Mouse (Mus musculus): ENCODE measurements at regions not wholly inside any gene's neighbourhood (a gene's known extent, or its start where the extent isn't known, plus 50 kb on each side); places are given as distances from the start of the nearest gene placed in this dataset.

DNA sequence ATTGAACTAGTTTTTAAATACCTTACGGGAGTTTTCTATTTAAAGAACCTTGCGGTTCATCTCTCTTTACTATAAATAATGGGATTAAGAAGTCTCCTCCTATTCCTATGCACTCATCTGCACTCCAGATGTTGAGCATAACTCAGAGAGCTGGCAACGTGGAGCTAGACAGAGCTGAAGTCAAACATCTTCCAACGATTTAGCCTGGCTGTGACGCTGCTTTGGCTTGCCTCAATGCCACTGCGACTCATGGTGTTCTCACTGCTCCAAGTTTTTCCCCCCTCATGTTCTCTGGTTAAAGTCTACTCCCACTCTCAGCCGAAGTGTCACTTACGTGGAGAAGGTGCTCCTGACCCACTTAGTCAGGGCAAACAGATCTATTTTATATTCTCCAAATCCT lies 277.3 kb upstream of the Gjb5 start:
- H3K4me3 ChIP-seq (ENCODE audit: insufficient read depth, low read depth, low read length), result no peak overlapping the region
- no peak overlapping the region for H3K27ac ChIP-seq (replicated peaks; ENCODE audit: low read depth, low read length)
- no peaks in the 10 kb centered on the region for H3K4me1 ChIP-seq (ENCODE audit: control insufficient read depth, insufficient read depth, insufficient read length, low read length)

- no peak overlapping the region for H3K27ac ChIP-seq (replicated peaks; ENCODE audit: low read depth, low read length)
- no peak overlapping the region for H3K4me3 ChIP-seq (ENCODE audit: insufficient read depth, low read depth, low read length)
- no peaks in the 10 kb centered on the region for H3K4me1 ChIP-seq (ENCODE audit: control insufficient read depth, insufficient read depth, insufficient read length, low read length)
These were observed 261.9 kb upstream of the Gjb5 start for GRCm38 (mm10) chr4:127619870-127620269.

GRCm38 (mm10) chr4:127612761-127613160 lies 254.8 kb upstream of the Gjb5 start:
- H3K4me1 ChIP-seq (ENCODE audit: control insufficient read depth, insufficient read depth, insufficient read length, low read length), result no peaks in the 10 kb centered on the region
- H3K27ac ChIP-seq (replicated peaks; ENCODE audit: low read depth, low read length), result no peak overlapping the region
- H3K4me3 ChIP-seq (ENCODE audit: insufficient read depth, low read depth, low read length), result no peak overlapping the region

- no peak overlapping the region for H3K27ac ChIP-seq (replicated peaks; ENCODE audit: low read depth, low read length)
These were observed 242.9 kb upstream of the Gjb5 start for GRCm38 (mm10) chr4:127600919-127601318.

DNA sequence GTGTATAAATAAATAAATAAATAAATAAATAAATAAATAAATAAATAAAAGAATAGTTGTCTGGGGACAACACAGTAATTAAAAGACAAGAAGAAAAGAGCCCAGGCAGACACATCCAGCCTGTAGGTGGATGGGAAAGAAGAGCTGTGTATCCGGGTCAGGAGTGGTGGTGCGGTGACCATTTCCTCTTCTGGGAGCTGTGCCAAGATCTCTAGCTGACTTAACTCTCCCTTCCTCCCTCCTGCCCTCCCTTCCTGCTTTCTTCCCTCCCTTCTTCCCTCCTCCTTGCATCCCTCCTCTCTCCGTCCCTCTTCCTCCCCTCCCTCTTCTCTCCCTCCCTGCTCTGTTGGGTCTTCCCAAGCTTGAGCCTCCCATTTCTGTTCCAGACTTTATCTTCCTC lies 240.6 kb upstream of the Gjb5 start:
- H3K4me1 ChIP-seq (ENCODE audit: control insufficient read depth, insufficient read depth, insufficient read length, low read length), result no peaks in the 10 kb centered on the region
- no peak overlapping the region for H3K4me3 ChIP-seq (ENCODE audit: insufficient read depth, low read depth, low read length)
- no peak overlapping the region for H3K27ac ChIP-seq (replicated peaks; ENCODE audit: low read depth, low read length)

More at GRCm38 (mm10) chr4:127600919-127601318, 242.9 kb upstream of the Gjb5 start:
- Histone ChIP-seq H3K4me1 (ENCODE audit: control insufficient read depth, insufficient read depth, insufficient read length, low read length) (no peaks in the 10 kb centered on the region), H3K4me3 (ENCODE audit: insufficient read depth, low read depth, low read length) (no peak overlapping the region)

- Histone ChIP-seq H3K4me1 (ENCODE audit: control insufficient read depth, insufficient read depth, insufficient read length, low read length) (no peaks in the 10 kb centered on the region), H3K4me3 (ENCODE audit: insufficient read depth, low read depth, low read length) (no peak overlapping the region), H3K27ac (replicated peaks; ENCODE audit: low read depth, low read length) (no peak overlapping the region)
These were observed 236.1 kb upstream of the Gjb5 start for GRCm38 (mm10) chr4:127594081-127594480.

DNA sequence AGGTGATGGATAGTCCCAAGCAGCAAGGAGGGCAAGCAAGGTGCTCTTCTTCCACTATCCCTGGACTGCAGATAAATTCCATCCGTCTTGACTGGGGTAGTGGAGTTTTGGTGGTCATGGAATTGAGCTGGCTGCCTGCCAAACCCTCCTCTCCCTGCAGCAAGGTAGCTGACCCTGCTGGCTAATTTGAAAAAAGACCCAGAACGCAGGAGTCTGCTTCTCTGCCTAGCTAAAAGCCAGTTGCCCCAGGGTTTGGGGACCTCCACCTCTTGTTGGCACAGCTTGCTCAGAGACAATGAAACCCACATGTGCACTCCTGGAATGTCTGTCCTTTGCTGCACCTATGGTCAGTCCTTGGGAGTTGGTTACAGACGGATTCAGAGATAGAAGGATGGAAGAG lies 233.6 kb upstream of the Gjb5 start:
- Histone ChIP-seq H3K27ac (replicated peaks; ENCODE audit: low read depth, low read length) (no peak overlapping the region), H3K4me3 (ENCODE audit: insufficient read depth, low read depth, low read length) (no peak overlapping the region), H3K4me1 (ENCODE audit: control insufficient read depth, insufficient read depth, insufficient read length, low read length) (no peaks in the 10 kb centered on the region)

GRCm38 (mm10) chr4:127586822-127587221 lies 228.8 kb upstream of the Gjb5 start:
- Histone ChIP-seq H3K4me3 (ENCODE audit: insufficient read depth, low read depth, low read length) (no peak overlapping the region), H3K4me1 (ENCODE audit: control insufficient read depth, insufficient read depth, insufficient read length, low read length) (no peaks in the 10 kb centered on the region), H3K27ac (replicated peaks; ENCODE audit: low read depth, low read length) (no peak overlapping the region)

- no peak overlapping the region for H3K4me3 ChIP-seq (ENCODE audit: insufficient read depth, low read depth, low read length)
- H3K27ac ChIP-seq (replicated peaks; ENCODE audit: low read depth, low read length), result no peak overlapping the region
- H3K4me1 ChIP-seq (ENCODE audit: control insufficient read depth, insufficient read depth, insufficient read length, low read length), result no peaks in the 10 kb centered on the region
These were observed 218.5 kb upstream of the Gjb5 start for GRCm38 (mm10) chr4:127576521-127576920.

- Histone ChIP-seq H3K27ac (replicated peaks; ENCODE audit: low read depth, low read length) (no peak overlapping the region), H3K4me3 (ENCODE audit: insufficient read depth, low read depth, low read length) (no peak overlapping the region), H3K4me1 (ENCODE audit: control insufficient read depth, insufficient read depth, insufficient read length, low read length) (no peaks in the 10 kb centered on the region)
These were observed 204.6 kb upstream of the Gjb5 start for GRCm38 (mm10) chr4:127562602-127563001.

DNA sequence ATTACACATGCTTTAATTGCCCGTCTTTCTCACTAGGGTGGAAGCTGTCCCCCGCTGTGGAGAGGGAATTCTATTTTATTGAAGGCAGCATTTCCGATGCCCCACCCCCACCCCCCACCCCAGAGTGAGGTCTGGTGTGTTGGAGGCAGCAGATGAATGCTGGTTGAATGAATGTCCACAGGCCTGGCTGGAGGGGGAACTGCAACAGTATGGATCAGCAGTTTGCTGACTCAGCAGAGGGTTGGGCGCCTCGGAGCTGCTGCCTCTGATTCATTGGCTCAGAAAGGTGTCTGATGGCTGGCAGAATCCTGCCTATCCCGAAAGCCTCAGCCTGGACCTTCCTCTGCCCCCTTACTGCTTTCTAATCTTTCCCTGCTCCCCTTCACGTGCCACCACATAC lies 200.6 kb upstream of the Gjb5 start:
- Histone ChIP-seq H3K4me3 (ENCODE audit: insufficient read depth, low read depth, low read length) (no peak overlapping the region), H3K4me1 (ENCODE audit: control insufficient read depth, insufficient read depth, insufficient read length, low read length) (no peaks in the 10 kb centered on the region), H3K27ac (replicated peaks; ENCODE audit: low read depth, low read length) (no peak overlapping the region)

DNA sequence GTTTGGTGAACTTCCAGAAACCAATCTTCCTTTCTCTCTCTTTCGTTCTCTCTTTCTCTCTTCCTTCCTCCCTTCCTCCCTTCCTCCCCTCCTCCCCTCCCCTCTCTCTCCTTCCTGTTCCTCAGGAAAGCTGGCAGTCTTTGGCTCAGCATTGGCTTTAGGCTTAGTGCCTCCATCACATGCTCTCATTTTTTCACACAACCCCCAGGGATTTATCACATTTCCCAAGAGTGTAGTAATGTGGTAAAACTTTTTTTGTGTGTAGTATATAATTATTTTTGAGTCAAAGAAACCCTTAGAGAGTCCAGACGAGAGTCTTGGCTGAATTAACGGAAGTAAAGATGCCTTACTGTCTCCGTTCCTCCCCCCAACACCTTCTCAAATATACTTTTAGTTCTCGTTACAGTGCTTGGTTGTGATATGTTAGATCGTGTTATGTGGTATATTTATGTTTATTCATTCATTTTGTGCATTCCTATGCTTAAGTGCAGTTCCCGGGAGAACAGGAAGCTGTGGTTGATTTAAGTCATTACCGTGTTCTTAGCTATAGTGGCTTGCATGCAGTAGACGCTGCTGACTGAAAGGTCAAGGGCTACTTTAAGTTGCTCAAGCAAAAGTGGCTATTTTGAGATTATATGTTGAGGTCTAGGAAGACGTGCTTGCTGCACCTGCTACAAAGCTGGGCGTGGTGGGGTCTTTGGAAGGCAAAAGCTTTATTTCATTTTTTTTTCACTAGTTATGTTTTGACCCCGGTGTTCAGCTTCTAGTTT lies 194.7 kb upstream of the Gjb5 start:
- no peaks in the 10 kb centered on the region for H3K4me1 ChIP-seq (ENCODE audit: control insufficient read depth, insufficient read depth, insufficient read length, low read length)
- H3K4me3 ChIP-seq (ENCODE audit: insufficient read depth, low read depth, low read length), result no peak overlapping the region
- no peak overlapping the region for H3K27ac ChIP-seq (replicated peaks; ENCODE audit: low read depth, low read length)

DNA sequence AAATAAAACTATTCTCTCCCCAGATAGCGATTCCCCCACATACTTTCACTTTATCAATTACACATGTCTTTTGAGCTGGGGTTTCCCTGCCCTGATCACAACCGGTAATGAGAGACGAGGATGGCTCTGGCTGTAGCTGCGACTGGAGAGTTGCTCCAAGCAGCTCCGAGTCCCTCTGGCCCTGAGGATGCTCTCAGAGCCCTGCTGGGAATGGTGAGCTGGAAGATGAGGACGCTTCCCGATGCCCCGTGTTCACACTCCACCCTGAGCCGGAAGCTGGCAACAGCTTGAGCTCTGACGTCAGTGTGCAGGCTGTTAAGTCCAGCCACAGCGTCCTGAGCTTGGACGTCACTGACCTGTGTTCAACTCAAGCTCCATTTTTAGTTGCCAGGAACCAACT lies 191.6 kb upstream of the Gjb5 start:
- 0 out of 2 replicates have a peak overlapping the region, but pooled peaks have one; percentile 35 for H3K4me3 ChIP-seq (ENCODE audit: insufficient read depth, low read depth, low read length)
- H3K4me1 ChIP-seq (ENCODE audit: control insufficient read depth, insufficient read depth, insufficient read length, low read length), result no peaks in the 10 kb centered on the region
- H3K27ac ChIP-seq (replicated peaks; ENCODE audit: low read depth, low read length), result no peak overlapping the region

DNA sequence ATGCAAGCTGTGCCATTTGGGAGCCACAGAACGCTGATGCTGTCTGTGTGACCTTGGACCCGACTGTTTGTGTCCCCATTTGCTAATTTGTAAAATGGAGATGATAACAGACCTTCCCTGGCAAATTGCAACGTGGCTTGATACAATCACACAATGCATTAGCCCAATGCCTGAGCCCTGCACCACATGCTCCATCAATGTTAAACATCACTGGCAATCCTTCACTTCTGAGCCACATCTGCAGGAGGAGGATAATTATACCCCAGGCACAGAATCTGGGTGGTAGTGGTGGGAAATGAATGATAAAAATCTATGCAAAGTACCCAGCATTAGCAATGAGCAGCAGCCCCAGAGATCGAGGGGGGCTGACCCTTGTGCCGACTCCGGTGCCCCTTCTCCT lies 191.0 kb upstream of the Gjb5 start:
- no peaks in the 10 kb centered on the region for H3K4me1 ChIP-seq (ENCODE audit: control insufficient read depth, insufficient read depth, insufficient read length, low read length)
- no peak overlapping the region for H3K27ac ChIP-seq (replicated peaks; ENCODE audit: low read depth, low read length)
- no peak overlapping the region for H3K4me3 ChIP-seq (ENCODE audit: insufficient read depth, low read depth, low read length)

DNA sequence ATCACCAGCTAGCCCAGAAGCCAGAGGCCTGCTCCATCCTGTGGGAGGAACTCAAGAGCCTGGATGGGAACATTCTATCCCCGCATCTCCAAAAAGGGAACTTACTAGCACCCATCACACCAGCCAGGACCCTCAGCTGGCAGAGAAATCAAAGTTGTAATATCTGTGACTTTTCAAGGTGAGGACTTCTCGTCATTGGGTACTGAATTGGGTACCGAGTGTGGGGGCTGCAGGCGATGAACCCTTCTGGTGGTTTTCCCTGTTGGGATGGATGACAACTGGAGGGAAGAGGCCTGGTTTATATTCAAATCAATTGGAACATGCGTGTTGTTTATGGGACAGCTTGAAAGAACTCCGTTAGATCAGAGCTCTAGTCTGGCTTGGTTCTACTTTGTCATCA lies 187.1 kb upstream of the Gjb5 start:
- Histone ChIP-seq H3K4me1 (ENCODE audit: control insufficient read depth, insufficient read depth, insufficient read length, low read length) (no peaks in the 10 kb centered on the region), H3K27ac (replicated peaks; ENCODE audit: low read depth, low read length) (no peak overlapping the region), H3K4me3 (ENCODE audit: insufficient read depth, low read depth, low read length) (no peak overlapping the region)

DNA sequence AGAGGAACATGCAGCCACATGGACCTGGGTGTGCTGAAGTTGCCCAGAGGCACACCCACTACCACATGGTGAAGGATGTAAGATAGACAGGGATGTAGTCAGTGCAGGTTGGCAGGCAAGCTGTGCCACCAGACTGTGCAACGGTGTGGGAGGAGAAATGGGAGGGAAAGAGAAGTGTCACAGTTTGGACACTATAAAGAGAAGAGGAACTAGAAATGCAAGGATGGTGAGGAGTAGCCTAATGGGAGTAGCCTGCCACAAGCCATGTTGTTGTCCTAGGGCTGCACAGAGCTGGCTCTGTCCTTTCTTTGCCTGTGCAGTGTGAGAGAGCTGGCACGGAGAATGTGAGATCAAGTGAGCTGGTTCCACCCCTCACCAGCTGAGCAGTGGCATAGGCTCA lies 185.3 kb upstream of the Gjb5 start:
- Histone ChIP-seq H3K27ac (replicated peaks; ENCODE audit: low read depth, low read length) (no peak overlapping the region), H3K4me3 (ENCODE audit: insufficient read depth, low read depth, low read length) (no peak overlapping the region), H3K4me1 (ENCODE audit: control insufficient read depth, insufficient read depth, insufficient read length, low read length) (no peaks in the 10 kb centered on the region)
